Mouse (Mus musculus): ENCODE data around the gene Wdr73. TPM values are rescaled to one million over a fixed set of nuclear protein-coding genes. Genes with fewer than 3 reads are reported as not detected.

Wdr73 gene
- total and polyA plus RNA-seq, 3 experiments: 57.8 to 67.0 TPM; not detected in 1

GRCm38 (mm10) chr7:80911053-80911452 lies 10.0 kb upstream of the Wdr73 start:
- Histone ChIP-seq H3K9ac (ENCODE audit: control insufficient read depth, low read depth, low read length, poor library complexity, severe bottlenecking) (no peak overlapping the region), H3K36me3 (ENCODE audit: control insufficient read depth in 1 of 2, insufficient read depth in 2 of 2, low read length in 2 of 2) (peaks cover 2 to 11% of the 10 kb centered on the region in 2 experiments), H3K4me3 (ENCODE audit: control insufficient read depth in 1 of 2, insufficient read depth in 1 of 2, low read depth in 2 of 2, low read length in 2 of 2) (no peak overlapping the region), H3K27ac (ENCODE audit: control insufficient read depth, low read depth, low read length) (no peak overlapping the region), H3K27me3 (ENCODE audit: control insufficient read depth in 1 of 2, insufficient read depth in 2 of 2, low read length in 2 of 2) (no peaks in the 10 kb centered on the region), H3K4me1 (ENCODE audit: control insufficient read depth in 1 of 2, insufficient read depth in 2 of 2, low read length in 2 of 2) (no peaks in the 10 kb centered on the region), H3K79me2 (ENCODE audit: control insufficient read depth, insufficient read depth, low read length, poor library complexity) (no peaks in the 10 kb centered on the region), H3K9me3 (replicated peaks; ENCODE audit: insufficient read depth, low read length) (no peaks in the 10 kb centered on the region)
- DNase-seq (ENCODE audit: low read depth, low spot score): no peak
- TF ChIP-seq SMC3 (IDR thresholded peaks at IDR 0.05; ENCODE audit: low read depth, low read length) (no peak), MXI1 (IDR thresholded peaks at IDR 0.05; ENCODE audit: low read depth, low read length) (no peak), NRF1 (IDR thresholded peaks at IDR 0.05; ENCODE audit: insufficient read depth, low read depth, low read length, poor library complexity, severe bottlenecking) (no peak), ZNF384 (IDR thresholded peaks at IDR 0.05; ENCODE audit: low read depth, low read length) (no peak), ETS1 (IDR thresholded peaks at IDR 0.05; ENCODE audit: low read depth, low read length) (no peak), MAFK (IDR thresholded peaks at IDR 0.05; ENCODE audit: borderline replicate concordance, low read depth, low read length) (no peak), MAZ (IDR thresholded peaks at IDR 0.05; ENCODE audit: low read depth, low read length) (no peak)

DNA sequence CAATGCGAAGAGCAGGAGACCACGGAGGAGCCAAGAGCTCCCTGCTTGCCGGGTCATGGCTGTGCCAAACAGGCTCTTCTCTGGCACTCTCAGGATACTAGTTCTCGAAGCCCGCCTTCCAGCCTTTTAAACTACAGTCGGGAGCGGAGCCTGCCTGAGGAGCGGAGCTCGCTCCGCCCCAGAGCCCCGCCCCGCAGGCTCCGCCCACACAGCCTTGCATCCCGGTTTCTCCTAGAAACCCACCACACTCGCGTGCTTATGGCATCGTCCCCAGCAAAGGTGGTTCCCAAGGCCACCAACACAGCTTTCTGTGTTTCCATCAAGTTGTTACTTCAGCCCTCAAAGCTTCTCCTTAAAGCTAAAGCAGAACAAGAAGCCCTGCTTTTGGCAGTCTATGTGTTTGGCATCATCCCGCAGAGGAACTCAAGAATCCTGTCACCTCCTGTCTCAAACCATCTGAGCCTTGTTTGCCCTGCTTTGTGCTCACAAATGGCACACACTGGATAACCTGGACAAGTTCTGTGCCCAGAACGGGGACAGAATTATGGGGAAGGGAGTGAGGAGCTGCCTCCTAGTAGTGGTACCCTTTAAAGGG lies 3.9 kb upstream of the Wdr73 start, which contains the start of gene Nmb:
Gene Nmb, minus strand, starts transcription at position 156 of the 595 bp plus-strand sequence.
- no peaks in the 10 kb centered on the region for H3K27me3 ChIP-seq (ENCODE audit: control insufficient read depth in 1 of 2, insufficient read depth in 2 of 2, low read length in 2 of 2)
- H3K4me1 ChIP-seq (ENCODE audit: control insufficient read depth in 1 of 2, insufficient read depth in 2 of 2, low read length in 2 of 2): peaks cover 0 to 14% of the 10 kb centered on the region in 2 experiments; a peak in 3 of 4 replicates
- peaks cover 0 to 11% of the 10 kb centered on the region in 2 experiments for H3K36me3 ChIP-seq (ENCODE audit: control insufficient read depth in 1 of 2, insufficient read depth in 2 of 2, low read length in 2 of 2)
- H3K9me3 ChIP-seq (replicated peaks; ENCODE audit: insufficient read depth, low read length): no peaks in the 10 kb centered on the region
- peak; percentile 73 for DNase-seq (ENCODE audit: low read depth, low spot score)
- peaks cover 8% of the 10 kb centered on the region for H3K79me2 ChIP-seq (ENCODE audit: control insufficient read depth, insufficient read depth, low read length, poor library complexity)
- H3K27ac ChIP-seq (ENCODE audit: control insufficient read depth, low read depth, low read length): peak within 1 kb of the TSS; percentile 25; the same call in 1 of the 2 replicates
- H3K9ac ChIP-seq (ENCODE audit: control insufficient read depth, low read depth, low read length, poor library complexity, severe bottlenecking): peak within 1 kb of the TSS; percentile 69
- H3K4me3 ChIP-seq (ENCODE audit: control insufficient read depth in 1 of 2, insufficient read depth in 1 of 2, low read depth in 2 of 2, low read length in 2 of 2): peak within 1 kb of the TSS; percentile 55 to 85
- TF ChIP-seq HCFC1 (IDR thresholded peaks at IDR 0.05; ENCODE audit: low read depth, low read length) (no peak), UBTF (IDR thresholded peaks at IDR 0.05; ENCODE audit: borderline replicate concordance, insufficient read depth, low read depth, low read length) (no peak), POLR2AphosphoS2 (IDR thresholded peaks at IDR 0.05; ENCODE audit: low read length) (no peak), EP300 (IDR thresholded peaks at IDR 0.05; ENCODE audit: low read depth in 1 of 2, low read length in 2 of 2) (no peak), POLR2A (IDR thresholded peaks at IDR 0.05; ENCODE audit: control insufficient read depth in 1 of 2, insufficient read depth in 1 of 2, low read depth in 1 of 2, low read length in 2 of 2, poor library complexity in 1 of 2) (peak in 1 of 2 experiments; percentile 45; a peak in 1 of 4 replicates), BHLHE40 (IDR thresholded peaks at IDR 0.05; ENCODE audit: borderline replicate concordance, low read depth, low read length) (no peak), MAFK (IDR thresholded peaks at IDR 0.05; ENCODE audit: borderline replicate concordance, low read depth, low read length) (no peak), TCF12 (IDR thresholded peaks at IDR 0.05; ENCODE audit: low read depth, low read length) (no peak), MYC (IDR thresholded peaks at IDR 0.05; ENCODE audit: low read depth, low read length) (no peak), CHD2 (IDR thresholded peaks at IDR 0.05; ENCODE audit: low read length) (no peak), ELF1 (IDR thresholded peaks at IDR 0.05; ENCODE audit: low read depth, low read length) (no peak), USF1 (IDR thresholded peaks at IDR 0.05; ENCODE audit: low read depth, low read length) (no peak), RCOR1 (IDR thresholded peaks at IDR 0.05; ENCODE audit: low read depth, low read length) (no peak), ZKSCAN1 (IDR thresholded peaks at IDR 0.05; ENCODE audit: low read depth, low read length) (no peak), NRF1 (IDR thresholded peaks at IDR 0.05; ENCODE audit: insufficient read depth, low read depth, low read length, poor library complexity, severe bottlenecking) (no peak), MAX (IDR thresholded peaks at IDR 0.05; ENCODE audit: low read length) (no peak), GATA1 (IDR thresholded peaks at IDR 0.05; ENCODE audit: low read depth, low read length) (no peak; the same call in 1 of the 2 replicates), MXI1 (IDR thresholded peaks at IDR 0.05; ENCODE audit: low read depth, low read length) (peak; percentile 64), E2F4 (IDR thresholded peaks at IDR 0.05; ENCODE audit: borderline replicate concordance, low read depth, low read length) (no peak), CHD1 (IDR thresholded peaks at IDR 0.05; ENCODE audit: low read depth, low read length) (no peak), MYB (IDR thresholded peaks at IDR 0.05; ENCODE audit: low read depth, low read length) (no peak), USF2 (IDR thresholded peaks at IDR 0.05; ENCODE audit: borderline replicate concordance in 1 of 2, insufficient read depth in 1 of 2, low read depth in 1 of 2, low read length in 2 of 2) (no peak), ZMIZ1 (IDR thresholded peaks at IDR 0.05; ENCODE audit: low read depth, low read length) (0 out of 2 replicates have a peak, but pooled peaks have one; percentile 23), MAZ (IDR thresholded peaks at IDR 0.05; ENCODE audit: low read depth, low read length) (no peak), ZC3H11A (IDR thresholded peaks at IDR 0.05; ENCODE audit: low read depth, low read length) (no peak), CTCF (IDR thresholded peaks at IDR 0.05 in 2 of 3, conservative IDR thresholded peaks at IDR 0.05 in 1 of 3; ENCODE audit: control insufficient read depth in 1 of 3, insufficient read depth in 1 of 3, low read depth in 2 of 3, low read length in 3 of 3, poor library complexity in 1 of 3, severe bottlenecking in 1 of 3) (no peak), ZNF384 (IDR thresholded peaks at IDR 0.05; ENCODE audit: low read depth, low read length) (no peak), TAL1 (IDR thresholded peaks at IDR 0.05; ENCODE audit: low read length) (no peak)
